Mouse (Mus musculus) liver, postnatal 0 days (tissue): ENCODE measurements around the gene Ppp1r15a. TPM values are rescaled to one million over a fixed set of nuclear protein-coding genes. Genes with fewer than 3 reads are reported as not detected.
A peak's percentile ranks its signal among the peaks of the same experiment; 100 is the strongest.
"Not testable (repeated sequence)": the region's sequence is repeated elsewhere in the genome, so short reads cannot be mapped to it uniquely, and the experiment has no call there.

Experiments used
- ATAC-seq: fragments of 200-750 bp; cut with Nextera tagmentation; 2 replicates; pipeline ENCODE4 v1.8.0; 2017; ENCODE audit warnings: mild to moderate bottlenecking, moderate library complexity
- DNase-seq: peaks from one replicate; pipeline ENCODE4 v3.0.0-alpha.2; 2016
- H3K27ac ChIP-seq: fragments of 300-500 bp; sonication (generic); 2 replicates; pipeline ENCODE4 v1.5.1; 2014; ENCODE audit warnings: antibody characterized with exemption, moderate library complexity, mild to moderate bottlenecking, low read depth
- H3K27me3 ChIP-seq: fragments of 300-500 bp; sonication (generic); 2 replicates; pipeline ENCODE4 v1.6.1; 2014; ENCODE audit warnings: low read length, control low read depth, mixed read lengths; ENCODE audit not compliant: insufficient read depth
- H3K36me3 ChIP-seq: fragments of 300-500 bp; sonication (generic); replicated peaks from 2 replicates; pipeline ENCODE4 v1.6.1; 2014; ENCODE audit warnings: mild to moderate bottlenecking, control low read depth, low read length, moderate library complexity, mixed read lengths; ENCODE audit not compliant: insufficient read depth
- H3K4me1 ChIP-seq: fragments of 300-500 bp; sonication (generic); 2 replicates; pipeline ENCODE4 v1.6.1; 2014; ENCODE audit warnings: antibody characterized with exemption, mild to moderate bottlenecking, control low read depth; ENCODE audit not compliant: insufficient read depth
- H3K4me2 ChIP-seq: fragments of 300-500 bp; sonication (generic); 2 replicates; pipeline ENCODE4 v1.6.1; 2014; ENCODE audit warnings: low read depth, mild to moderate bottlenecking, low read length, moderate library complexity, mixed read lengths
- H3K4me3 ChIP-seq: fragments of 300-500 bp; sonication (generic); 2 replicates; pipeline ENCODE4 v1.5.1; 2014; ENCODE audit warnings: low read depth, low read length
- H3K9ac ChIP-seq: fragments of 300-500 bp; sonication (generic); replicated peaks from 2 replicates; pipeline ENCODE4 v1.6.1; 2014; ENCODE audit warnings: mild to moderate bottlenecking, moderate library complexity
- H3K9me3 ChIP-seq: fragments of 300-500 bp; sonication (generic); 2 replicates; pipeline ENCODE4 v1.6.1; 2016; ENCODE audit warnings: mild to moderate bottlenecking, control low read depth, low read length, mixed read lengths
- CTCF ChIP-seq: sonication (generic); IDR thresholded peaks from 2 replicates; pipeline ENCODE4 v1.5.1; 2016; ENCODE audit warnings: antibody characterized with exemption, low read depth
- EP300 ChIP-seq: IDR thresholded peaks from 2 replicates; pipeline ENCODE4 v1.6.1; 2016; ENCODE audit warnings: antibody characterized with exemption, low read depth, mild to moderate bottlenecking
- WGBS: fragments of 180-500 bp; shearing (Covaris S2); extraction: QIAGEN DNeasy Blood & Tissue Kit; methylation state at CpG from one replicate; pipeline ENCODE4 v1.1.7; 2014; ENCODE audit not compliant: insufficient replicate concordance; 5-methylcytosine and 5-hydroxymethylcytosine counted together
- polyA plus RNA-seq: library from polyadenylated mRNA; unstranded; fragments of >200 nt; fragmentation: Nextera tagmentation; extraction: Ambion mirVana; gene quantifications from 2 replicates; pipeline ENCODE4 v1.2.1, GENCODE M21; 2015

Gene Ppp1r15a
- polyA plus RNA-seq, 1 experiment from 2014 or later, result 113 TPM

GRCm38 (mm10) chr7:45482166-45482565 lies 43.9 kb downstream of the Ppp1r15a start:
- H3K4me3 ChIP-seq, result no peak overlapping the region
- H3K27me3 ChIP-seq, result no peaks in the 10 kb centered on the region
- ATAC-seq (no peak), DNase-seq (no peak)
- no peak overlapping the region for H3K9ac ChIP-seq
- peaks cover 4% of the 10 kb centered on the region; the same call in 1 of the 2 replicates for H3K36me3 ChIP-seq
- no peaks in the 10 kb centered on the region for H3K9me3 ChIP-seq
- WGBS, result 70% methylated on average over 1 of the region's 1 CpGs
- no peak for TF ChIP-seq EP300
- no peak for TF ChIP-seq CTCF
- peaks cover 10% of the 10 kb centered on the region; the same call in 1 of the 2 replicates for H3K4me1 ChIP-seq
- no peak overlapping the region for H3K27ac ChIP-seq
- no peak overlapping the region for H3K4me2 ChIP-seq

DNA sequence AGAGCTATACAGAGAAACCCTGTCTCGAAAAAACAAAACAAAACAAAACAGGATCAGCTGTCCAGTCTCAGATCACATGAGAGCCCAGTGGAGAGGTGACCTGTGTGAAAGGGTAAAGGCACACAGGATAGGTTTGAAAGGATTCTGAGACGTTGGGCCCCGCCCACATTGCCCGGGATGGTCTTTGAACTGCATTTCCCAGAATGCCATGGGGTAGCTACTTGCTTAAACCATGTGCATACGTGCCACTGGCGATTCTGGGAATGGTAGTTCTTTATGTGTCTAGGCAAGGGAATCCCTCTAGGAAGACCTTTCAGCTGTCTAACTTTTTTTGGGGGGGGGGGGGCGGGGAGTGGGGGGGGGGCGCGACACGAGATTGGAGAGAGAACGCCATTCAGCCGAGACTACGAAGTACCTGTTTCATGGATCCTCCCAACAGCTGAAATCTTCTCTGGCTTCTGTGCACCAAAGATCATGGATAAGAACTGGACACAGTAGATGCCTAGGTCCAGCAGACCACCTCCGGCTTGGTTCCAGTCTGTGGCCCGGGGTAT lies 44.6 kb downstream of the Ppp1r15a start, which contains the start of gene Tulp2:
Gene Tulp2 (plus strand): TSS at position 504 of the 554 bp plus-strand sequence.
- Histone ChIP-seq H3K27ac (no peak within 1 kb of the TSS), H3K36me3 (peaks cover under 1% of the 10 kb centered on the region; the same call in 1 of the 2 replicates), H3K4me2 (no peak within 1 kb of the TSS), H3K4me1 (peaks cover 7% of the 10 kb centered on the region; the same call in 1 of the 2 replicates), H3K9me3 (no peaks in the 10 kb centered on the region), H3K9ac (no peak within 1 kb of the TSS), H3K4me3 (no peak within 1 kb of the TSS), H3K27me3 (no peaks in the 10 kb centered on the region)
- TF ChIP-seq CTCF (no peak), EP300 (no peak)
- WGBS, result 49% methylated on average over 14 of the region's 15 CpGs
- peak; percentile 86 for ATAC-seq
- peak; percentile 77 for DNase-seq

DNA sequence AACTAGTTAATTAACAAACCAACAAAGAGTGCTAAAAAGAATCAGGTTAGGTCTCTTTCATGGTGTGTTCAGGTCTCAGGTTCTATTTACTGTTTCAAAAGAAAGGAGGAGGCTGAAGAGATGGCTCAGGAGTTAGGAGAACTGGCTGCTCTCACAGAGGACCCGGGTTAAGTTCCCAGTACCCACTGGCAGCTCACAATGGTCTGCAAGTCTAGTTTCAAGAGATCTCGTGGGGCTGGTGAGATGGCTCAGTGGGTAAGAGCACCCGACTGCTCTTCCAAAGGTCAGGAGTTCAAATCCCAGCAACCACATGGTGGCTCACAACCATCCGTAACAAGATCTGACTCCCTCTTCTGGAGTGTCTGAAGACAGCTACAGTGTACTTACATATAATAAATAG lies 45.8 kb downstream of the Ppp1r15a start:
- not testable (repeated sequence) for H3K36me3 ChIP-seq, DNase-seq, H3K9me3 ChIP-seq, H3K27ac ChIP-seq, H3K4me1 ChIP-seq, H3K4me3 ChIP-seq, H3K4me2 ChIP-seq, ATAC-seq, H3K9ac ChIP-seq, H3K27me3 ChIP-seq
- WGBS, result 66% methylated on average over 3 of the region's 4 CpGs

- H3K4me2 ChIP-seq, result no peak overlapping the region
- no peaks in the 10 kb centered on the region for H3K27me3 ChIP-seq
- WGBS, result 92% methylated on average over 7 of the region's 7 CpGs
- H3K4me3 ChIP-seq, result no peak overlapping the region
- TF ChIP-seq CTCF (no peak), EP300 (no peak)
- H3K27ac ChIP-seq, result no peak overlapping the region
- ATAC-seq, result no peak
- no peak for DNase-seq
- H3K36me3 ChIP-seq, result peaks cover 9% of the 10 kb centered on the region
- H3K4me1 ChIP-seq, result peaks cover 4% of the 10 kb centered on the region; the same call in 1 of the 2 replicates
- H3K9ac ChIP-seq, result no peak overlapping the region
- H3K9me3 ChIP-seq, result no peaks in the 10 kb centered on the region
Measured at GRCm38 (mm10) chr7:45478774-45479173, 47.3 kb downstream of the Ppp1r15a start.

GRCm38 (mm10) chr7:45477003-45477402 lies 49.1 kb downstream of the Ppp1r15a start:
- Histone ChIP-seq H3K27me3 (no peaks in the 10 kb centered on the region), H3K4me1 (peaks cover 4% of the 10 kb centered on the region; the same call in 1 of the 2 replicates), H3K4me3 (no peak overlapping the region), H3K27ac (no peak overlapping the region), H3K4me2 (no peak overlapping the region), H3K9me3 (no peaks in the 10 kb centered on the region), H3K36me3 (peaks cover 9% of the 10 kb centered on the region), H3K9ac (no peak overlapping the region)
- WGBS, result 20% methylated on average over 3 of the region's 3 CpGs
- peak; percentile 60; the same call in 1 of the 2 replicates for ATAC-seq
- TF ChIP-seq EP300 (no peak), CTCF (peak; percentile 89)
- DNase-seq, result peak; percentile 60

GRCm38 (mm10) chr7:45476453-45476852 lies 49.6 kb downstream of the Ppp1r15a start:
- H3K4me2 ChIP-seq, result no peak overlapping the region
- no peak overlapping the region for H3K9ac ChIP-seq
- 40% methylated on average over 1 of the region's 1 CpGs for WGBS
- ATAC-seq, result no peak
- H3K4me1 ChIP-seq, result peaks cover 2% of the 10 kb centered on the region; the same call in 1 of the 2 replicates
- H3K4me3 ChIP-seq, result no peak overlapping the region
- H3K9me3 ChIP-seq, result no peaks in the 10 kb centered on the region
- H3K27ac ChIP-seq, result no peak overlapping the region
- H3K36me3 ChIP-seq, result peaks cover 9% of the 10 kb centered on the region
- no peaks in the 10 kb centered on the region for H3K27me3 ChIP-seq
- DNase-seq, result no peak
- TF ChIP-seq EP300 (no peak), CTCF (no peak)
